Mouse (Mus musculus) small intestine, adult 2 months (tissue): ENCODE results near the gene Tpt1.

Source experiments
- CTCF ChIP-seq: fragments of 200-500 bp; IDR thresholded peaks from 2 replicates; pipeline ENCODE4 v1.5.1; 2012; ENCODE audit warnings: low read depth, mild to moderate bottlenecking, control low read depth, inconsistent platforms, low read length, moderate library complexity, mixed read lengths; ENCODE audit not compliant: insufficient replicate concordance, insufficient read length; ENCODE audit errors: extremely low read depth
- POLR2A ChIP-seq: fragments of 200-500 bp; IDR thresholded peaks from 2 replicates; pipeline ENCODE4 v1.6.1; 2012; ENCODE audit warnings: low read depth, mild to moderate bottlenecking, control low read depth, inconsistent platforms, low read length, moderate library complexity

GRCm38 (mm10) chr14:75807800-75808199 is 37.1 kb upstream of the Tpt1 start:
- TF ChIP-seq CTCF: no peak
- no peak for TF ChIP-seq POLR2A
